Mouse (Mus musculus) 3T3-L1 (cell line): Measurements from ENCODE around the gene Helq.

ENCODE experiments used
- DNase-seq: peaks from one replicate; pipeline ENCODE4 v3.0.0-alpha.2; 2015; ENCODE audit warnings: low read depth, low spot score

Gene Helq

DNA sequence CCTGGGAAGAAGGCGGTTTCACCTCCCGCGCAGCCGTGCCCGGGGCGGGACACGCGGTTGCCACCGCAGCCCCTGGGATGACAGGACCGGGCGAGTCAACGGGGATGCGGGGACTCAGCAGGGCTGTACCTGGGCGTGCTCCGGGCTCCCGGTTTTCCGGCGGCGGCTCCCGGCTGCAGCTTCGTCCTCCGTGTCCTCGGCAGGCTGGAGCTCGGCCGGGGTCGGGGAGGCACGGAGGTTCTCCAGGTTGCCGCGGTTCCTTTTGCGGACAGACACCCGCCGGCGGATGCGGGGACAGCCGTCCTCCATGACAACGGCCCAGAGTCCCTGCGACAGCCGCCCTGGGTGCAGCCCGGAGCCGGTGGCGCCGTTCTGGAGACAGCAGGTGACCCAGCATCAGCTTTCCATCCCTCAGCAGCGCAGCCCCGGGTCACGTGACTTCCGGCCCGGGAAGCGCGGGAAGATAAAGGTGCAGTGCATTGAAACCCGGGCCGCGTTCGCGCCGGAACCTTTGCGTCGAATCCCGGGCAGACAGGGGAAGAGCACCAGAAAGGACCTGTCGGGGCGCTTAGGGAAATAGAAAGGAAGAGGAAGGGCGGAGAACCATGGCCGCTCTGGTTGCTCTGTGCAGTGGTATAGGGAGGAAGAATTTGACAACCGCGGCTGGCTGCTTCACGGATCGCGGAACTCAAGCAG lies at the start of gene Helq, which contains the start of gene Mrps18c:
Gene Helq (minus strand): TSS at position 434 of the 696 bp plus-strand sequence.
Gene Mrps18c (plus strand): TSS at position 463 of the 696 bp plus-strand sequence.
- peak; percentile 94 for DNase-seq

DNA sequence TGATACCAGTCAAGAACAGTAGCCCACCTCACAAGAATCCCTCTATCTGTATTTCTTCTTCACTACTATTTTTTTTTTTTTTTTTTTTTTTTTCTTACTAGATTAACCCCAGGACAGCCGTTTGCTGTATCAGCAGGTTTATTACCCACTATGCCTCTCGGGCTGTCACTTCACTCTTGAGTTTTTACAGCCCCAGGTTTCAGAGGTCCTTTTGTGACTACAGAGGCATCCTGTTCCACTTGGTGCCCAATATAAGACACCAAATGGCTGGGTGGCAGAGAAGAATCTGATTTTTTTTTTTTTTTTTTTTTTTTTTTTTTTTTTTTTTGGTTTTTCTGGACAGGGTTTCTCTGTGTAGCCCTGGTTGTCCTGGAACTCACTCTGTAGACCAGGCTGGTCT lies 48.7 kb upstream of the Helq start:
- peak; percentile 28 for DNase-seq

DNA sequence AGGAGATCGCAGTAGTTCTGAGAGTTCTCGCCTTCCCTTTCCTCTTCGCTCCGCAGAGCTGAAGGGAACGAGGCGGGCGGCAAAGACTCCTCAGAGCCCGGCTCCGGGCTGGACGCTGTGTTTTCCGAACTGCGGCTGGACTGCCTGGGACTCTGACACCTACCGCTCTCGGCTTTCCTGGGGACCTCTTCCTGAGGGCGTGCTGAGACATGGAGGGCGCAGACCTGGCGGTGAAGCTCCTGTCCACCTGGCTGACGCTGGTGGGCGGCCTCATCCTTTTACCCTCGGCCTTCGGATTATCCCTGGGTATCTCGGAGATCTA lies 48.2 kb upstream of the Helq start:
- DNase-seq: no peak

DNA sequence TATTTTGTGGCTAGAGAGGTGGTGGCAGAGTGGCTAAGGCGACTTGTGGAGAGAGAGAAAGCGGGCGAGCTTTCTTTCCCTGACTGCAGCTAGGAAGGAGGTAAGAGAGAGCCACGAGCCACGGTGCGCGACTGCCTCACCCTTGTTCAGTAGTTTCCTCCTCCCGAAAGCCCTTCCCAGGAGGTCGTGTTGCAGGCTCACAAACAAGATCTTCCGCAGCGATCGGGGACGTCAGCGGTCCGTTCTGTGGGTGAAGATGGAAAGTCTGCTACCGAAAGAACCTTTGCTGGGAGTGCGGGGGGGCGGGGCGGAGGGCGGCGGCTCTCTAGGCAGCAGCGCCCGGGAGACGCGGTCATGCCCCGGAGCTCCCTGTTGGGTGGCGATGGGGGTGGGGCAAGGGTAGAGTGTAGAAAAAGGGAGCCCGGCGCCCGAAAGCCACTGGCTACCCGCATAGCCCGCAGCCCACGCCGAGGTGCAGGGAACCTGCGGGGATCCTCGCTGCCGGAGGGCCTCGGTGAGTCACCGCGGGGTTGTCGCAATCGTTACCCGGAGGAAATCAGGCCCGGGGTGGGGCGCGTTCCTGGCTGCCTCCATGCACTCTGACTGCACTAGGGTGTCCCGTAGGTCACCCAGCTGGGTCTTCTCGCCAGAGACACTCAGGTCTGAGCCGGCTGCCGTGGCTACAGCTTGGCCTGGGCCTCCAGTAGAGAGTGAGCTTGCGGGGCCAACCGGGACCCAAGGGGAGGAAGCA lies 47.6 kb upstream of the Helq start:
- peak; percentile 77 for DNase-seq

DNA sequence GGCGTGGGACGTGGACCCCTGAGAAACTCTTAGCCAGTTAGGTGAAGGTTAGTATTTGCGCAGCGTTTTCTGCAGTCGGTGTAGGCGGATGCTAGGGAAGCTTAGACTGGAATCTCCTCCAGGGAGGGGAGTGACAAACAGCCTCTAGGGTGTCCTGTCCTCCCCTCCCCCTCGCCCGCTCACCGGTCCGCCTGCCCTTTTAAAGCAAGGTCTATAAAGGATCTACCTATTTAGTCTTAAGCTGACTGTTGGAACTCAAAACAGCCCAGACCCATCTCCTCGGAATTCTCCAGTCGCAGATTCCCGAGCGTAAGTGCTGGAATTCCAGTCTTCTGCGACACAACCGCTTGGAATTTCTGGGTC lies 47.1 kb upstream of the Helq start, which contains the start of gene Gpat3:
Gene Gpat3 (plus strand): TSS at position 229 of the 363 bp plus-strand sequence.
- no peak for DNase-seq

DNA sequence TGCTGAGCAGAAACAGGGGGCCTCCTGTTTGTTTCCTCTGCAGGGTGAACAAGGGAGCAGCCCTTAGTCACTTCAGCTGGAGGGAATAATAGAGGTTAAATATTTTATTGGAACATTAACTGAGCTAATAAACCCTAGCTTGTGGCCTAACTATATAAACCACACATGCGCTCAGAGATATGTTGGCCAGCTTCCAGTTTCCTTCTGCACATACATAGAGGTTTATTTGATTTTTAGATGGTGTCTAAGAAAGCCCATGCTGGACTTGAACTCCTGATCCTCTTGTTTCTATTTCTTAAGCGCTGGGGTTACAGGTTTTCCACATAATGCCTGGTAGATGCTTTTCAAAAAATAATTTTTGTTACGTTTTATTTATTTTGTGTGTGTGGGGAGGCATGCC lies 46.1 kb upstream of the Helq start:
- DNase-seq: peak; percentile 13

DNA sequence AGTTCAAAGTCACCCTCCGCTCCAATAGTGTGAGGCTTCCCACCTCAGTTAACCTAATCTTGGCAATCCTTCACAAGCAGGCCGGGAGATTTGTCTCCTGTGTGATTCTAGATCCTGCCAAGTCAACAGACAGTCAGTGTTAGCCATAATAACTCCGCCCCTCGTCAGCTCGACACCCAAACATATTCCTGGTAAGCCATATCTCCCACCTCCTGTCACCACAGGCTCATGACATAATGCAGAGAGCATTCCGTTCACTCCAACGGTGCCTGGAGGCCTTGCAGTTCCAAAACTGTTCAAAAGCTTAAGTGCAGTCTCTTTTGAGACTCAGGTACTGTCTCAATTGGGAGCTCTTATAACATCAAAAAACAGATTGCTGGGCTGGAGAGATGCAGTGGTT lies 39.5 kb upstream of the Helq start:
- DNase-seq: peak; percentile 20

DNA sequence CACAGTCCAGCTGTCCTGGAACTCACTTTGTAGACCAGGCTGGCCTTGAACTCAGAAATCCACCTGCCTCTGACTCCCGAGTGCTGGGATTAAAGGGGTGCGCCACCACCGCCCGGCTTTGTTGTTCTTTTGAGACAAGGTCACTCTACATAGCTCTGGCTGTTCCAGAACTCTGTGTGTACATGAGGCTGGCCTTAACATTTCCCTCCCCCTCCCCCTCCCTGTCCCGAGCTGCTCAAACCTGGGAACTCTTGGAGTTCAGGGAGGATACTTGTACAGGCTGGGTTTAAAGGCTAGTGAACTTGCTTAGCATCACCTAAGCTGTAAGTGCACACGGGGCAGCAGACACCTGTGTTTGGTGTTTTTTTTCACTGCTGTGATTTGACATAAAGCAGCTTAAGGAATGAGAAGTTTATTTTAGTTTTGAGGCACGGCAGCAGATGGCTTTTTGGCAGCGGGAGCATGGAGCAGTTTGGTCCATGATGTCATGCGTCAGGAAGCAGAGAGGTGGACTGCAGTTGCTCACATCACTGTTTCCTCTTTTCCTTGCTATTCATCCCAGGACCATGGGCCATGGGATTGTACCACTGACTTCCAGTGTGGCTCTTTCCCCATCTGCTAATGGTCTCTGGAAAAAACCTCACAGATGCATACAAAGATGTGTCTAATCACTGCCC lies 37.6 kb upstream of the Helq start:
- DNase-seq: peak; percentile 19

DNA sequence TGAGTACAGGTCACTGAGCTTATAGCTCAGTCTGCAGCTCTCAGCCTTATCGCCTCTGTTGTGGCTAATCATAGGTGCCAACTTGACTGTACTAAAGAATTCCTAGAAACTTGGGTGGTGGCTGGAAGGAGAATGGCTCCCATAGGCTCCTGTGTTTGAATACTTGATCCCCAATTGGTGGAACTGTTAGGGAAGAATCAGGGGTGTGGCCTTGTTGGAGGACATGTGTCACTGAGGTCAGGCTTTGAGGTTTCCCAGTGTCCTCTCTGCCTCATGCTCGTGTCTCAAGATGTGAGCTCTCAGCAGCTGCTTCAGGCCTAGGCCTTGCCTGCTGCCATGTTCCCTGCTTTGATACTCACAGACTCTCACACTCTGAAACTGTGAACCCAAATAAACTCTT lies 35.4 kb upstream of the Helq start:
- DNase-seq: no peak

DNA sequence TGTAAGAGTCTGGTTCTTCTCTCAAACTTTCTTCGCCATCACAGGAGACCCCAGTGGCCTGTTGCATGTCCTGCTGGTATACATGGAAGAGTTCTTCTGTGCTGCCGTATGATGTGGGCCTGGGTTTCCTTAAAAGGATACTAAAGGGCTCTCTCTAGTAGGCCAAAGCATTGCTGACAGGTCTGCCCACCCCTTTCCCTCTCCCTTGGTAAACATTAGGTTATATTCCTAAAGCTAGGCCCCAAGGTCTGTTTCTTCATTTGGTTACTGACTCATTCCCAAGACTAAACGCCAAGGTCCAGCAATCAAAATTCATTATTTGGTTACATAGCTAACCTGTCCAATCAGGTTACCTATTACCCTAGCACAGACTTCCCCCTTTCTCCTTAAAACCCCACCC lies 34.3 kb upstream of the Helq start:
- no peak for DNase-seq

DNA sequence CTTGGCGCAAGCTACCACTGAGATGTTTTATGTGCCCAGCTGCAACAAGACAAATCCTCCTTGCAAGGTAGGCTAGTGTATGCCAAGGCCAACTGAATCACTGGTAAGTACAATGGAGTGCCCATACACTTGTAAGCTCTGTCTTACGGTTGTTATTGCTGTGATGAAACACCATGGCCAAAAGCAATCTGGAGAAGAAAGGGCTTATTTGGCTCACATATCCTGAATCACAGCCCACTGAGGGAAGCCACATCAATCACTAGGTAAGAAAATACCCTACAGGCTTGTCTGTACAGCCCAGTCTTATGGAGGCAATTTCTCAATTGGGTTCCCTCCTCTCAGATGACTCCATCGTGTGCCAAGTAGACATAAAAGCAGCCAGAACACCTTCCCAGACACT lies 30.3 kb upstream of the Helq start:
- DNase-seq: no peak

DNA sequence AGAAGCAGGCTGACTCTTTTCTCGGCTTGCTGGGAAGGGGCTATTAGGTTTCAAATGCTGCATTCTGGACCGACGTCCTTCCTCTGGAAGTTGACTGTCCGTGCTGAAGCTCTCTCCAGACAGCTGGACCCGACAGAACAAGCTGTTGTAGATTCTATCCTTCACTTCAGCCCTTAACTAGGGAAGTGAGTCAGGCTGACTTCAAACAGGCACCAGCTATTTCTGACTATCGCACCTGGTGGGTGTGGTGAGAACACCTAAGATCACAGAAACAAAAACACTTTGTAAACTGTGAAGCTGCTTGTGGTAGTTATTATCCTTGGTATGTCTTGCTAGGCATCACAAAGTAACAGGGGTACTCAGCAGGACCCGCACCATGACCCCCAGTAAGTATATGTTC lies 28.1 kb upstream of the Helq start:
- no peak for DNase-seq

DNA sequence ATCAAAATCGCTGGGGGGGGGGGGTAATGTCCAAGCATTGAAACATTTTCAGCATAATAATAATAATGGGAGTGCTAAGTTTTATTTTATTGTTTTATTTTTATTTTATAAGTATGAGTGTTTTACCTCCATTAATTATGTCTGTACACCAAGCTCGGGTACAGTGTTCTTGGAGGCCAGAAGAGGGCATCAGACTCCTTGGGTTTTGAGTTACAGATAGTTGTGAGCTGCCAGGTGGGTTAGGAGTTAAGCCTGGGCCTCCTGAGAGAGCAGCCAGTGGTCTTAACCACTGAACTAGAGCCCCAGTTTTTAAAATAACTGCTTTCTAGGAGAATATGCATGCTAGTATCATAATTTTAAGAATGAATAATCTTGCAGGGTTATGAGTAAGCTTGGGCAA lies 27.6 kb upstream of the Helq start:
- DNase-seq: peak; percentile 65

DNA sequence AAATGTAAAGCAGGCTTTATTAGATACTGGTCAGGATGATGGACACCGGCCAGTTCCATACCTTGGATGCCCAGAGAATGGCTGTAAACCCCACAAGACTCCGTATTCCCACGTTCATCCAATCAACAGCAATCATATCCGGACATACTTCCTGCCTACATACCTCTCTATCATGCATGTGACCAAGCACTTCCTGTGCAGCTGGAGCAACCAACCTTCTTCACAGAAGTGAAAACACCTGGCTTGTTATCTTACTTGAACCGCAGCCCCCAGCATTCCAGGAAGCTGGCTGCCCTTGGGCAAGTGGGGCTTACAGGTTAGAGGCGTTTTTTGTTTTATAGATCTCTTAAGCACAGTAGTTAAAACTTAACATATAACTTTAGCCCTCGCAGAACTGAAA lies 24.4 kb upstream of the Helq start:
- DNase-seq: no peak

DNA sequence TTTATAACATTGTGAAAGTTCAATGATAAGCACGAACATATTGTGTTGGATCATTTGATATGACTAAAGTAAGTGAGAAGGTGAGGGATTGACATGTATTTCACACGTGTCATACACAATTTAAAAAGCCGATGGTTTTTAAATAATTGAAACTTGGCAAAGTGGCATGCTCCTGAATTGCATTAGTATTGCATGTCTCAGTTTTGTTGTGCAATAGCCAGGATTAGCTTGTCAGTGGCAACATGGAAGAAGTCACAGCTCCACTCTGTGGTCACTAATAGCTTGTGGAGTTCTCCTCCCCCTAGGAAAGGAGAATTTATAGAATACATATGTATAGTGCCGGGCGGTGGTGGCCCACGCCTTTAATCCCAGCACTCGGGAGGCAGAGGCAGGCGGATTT lies 23.0 kb upstream of the Helq start:
- DNase-seq: peak; percentile 81

DNA sequence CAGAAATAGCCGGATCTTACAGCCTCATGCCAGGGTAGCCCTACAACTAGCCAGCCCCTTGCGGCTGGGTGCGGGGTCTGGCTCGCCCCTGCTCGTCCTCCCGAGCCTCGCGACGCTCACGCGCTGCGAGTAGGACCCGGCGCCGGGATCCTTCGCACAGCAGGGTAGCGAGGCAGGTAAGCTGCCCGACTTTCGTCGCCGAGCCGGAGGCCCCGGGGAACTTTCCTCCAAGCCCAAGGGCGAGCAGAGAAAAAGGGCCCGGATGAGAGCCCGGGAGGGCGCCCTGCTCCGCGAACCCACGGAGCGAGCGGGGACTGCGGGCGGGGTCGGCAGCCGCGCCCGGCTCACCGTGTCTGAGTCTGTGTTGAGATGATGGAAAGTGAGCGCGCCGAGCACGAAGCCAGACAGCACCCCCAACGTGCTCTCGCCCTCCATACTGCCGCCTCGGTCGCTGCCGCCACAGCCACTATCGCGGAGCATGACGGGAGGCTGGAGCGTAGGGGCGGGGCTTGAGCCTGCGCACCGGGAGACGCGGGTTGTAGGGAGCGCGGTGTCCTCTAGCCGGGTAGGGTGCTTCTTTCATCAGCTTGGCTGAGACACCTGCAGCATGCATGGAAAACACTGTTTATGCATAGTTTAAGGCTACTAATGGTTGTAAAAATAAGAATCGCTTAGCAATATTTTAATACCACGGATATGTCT lies 22.2 kb upstream of the Helq start, which contains the start of gene Abraxas1:
Gene Abraxas1 (minus strand): TSS at position 483 of the 702 bp plus-strand sequence.
- DNase-seq: peak; percentile 86

DNA sequence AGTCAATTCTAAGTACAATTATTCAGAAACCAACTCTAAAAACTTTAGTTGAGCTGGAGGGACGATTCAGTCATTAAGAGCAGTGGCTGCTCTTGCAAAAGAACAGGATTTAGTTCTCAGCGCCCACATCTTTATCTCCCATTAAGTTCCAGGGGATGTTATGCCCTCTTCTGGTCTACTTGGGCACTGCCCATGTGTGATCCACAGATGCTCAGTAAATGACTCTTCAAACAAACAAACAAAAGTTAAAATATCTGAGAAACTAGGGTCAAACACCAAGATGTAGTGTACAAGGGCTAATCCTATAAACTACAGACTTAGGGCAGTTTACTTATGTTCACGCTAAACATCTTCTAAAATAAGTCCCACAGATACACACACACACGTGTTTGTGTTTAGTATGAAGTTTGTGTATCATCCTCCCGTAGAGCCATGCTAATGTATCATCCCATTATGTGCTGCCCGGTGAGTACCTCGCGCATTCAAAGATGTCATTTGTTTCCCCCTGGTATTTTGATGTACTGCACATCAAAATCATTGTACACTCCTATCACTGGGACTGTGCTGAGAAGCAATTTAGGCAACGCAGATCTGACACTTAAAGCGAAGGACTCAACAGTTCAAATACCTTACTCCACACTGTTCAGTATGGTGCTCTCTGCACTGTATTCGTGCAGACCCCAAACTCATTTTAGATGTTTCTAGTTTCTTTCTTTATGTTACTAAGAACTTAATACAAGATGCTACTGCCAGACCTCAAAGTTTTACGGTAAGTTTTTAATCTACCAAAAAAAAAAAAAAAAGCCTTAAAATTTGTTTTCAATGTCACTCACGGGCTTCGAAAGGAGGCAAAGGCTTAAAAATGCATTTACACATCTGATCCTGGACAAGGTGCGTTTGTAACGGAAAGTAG lies 21.4 kb upstream of the Helq start:
- DNase-seq: peak; percentile 66

DNA sequence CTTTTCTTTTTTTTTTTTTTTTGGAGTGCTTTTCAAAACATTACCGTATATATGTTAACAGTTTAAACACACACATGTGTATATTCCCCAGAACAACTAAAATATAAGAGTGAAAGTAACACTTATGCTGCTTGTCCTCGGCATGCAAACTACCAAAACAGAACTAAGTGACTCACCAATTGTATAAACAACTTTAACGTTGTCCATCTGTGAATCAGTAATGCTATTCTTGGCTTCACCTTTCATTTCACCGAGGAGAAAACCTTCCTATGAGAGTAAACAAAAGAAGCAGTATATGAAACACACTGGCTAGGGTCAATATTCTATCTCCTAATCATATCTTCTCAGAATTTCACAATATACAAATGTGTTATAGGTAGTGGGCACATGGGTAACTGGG lies 19.9 kb upstream of the Helq start:
- DNase-seq: peak; percentile 73

DNA sequence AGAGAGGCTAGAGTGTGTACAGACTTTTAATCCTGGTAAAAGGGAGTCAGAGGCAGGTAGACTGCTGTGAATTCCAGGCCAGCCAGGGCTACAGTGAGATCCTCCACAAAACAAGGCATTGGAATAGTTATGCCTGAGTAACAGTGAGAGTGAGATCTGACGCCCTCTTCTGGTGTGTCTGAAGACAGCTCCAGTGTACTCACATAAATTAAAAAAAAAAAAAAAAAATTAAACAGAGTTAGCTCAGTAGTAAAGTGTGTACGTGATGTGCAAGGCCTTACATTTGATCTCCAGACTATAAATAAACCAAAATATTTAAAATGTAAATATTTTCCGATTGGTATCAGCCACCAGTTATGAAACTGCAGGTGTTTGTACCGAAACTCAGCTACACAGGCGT lies 4.3 kb downstream of the Helq start:
- peak; percentile 14 for DNase-seq

DNA sequence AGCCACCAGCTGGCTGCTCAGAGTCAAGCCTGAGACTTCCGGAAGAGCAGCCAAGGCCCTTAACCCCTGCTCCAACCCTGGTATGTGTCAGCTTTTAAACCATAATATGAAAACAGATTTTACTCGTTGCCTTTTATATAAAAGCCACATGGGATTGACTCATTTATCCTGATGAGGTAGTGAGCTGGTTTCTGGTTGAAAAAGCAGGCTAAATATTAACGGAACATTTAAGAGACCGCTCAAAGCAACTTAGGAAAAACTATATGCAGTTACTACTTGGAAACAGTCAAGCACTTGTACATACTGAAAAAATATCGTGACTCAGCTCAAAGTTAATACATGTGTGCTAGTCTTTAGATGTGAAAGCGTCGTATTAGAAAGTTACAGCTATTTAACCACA lies 6.1 kb downstream of the Helq start:
- no peak for DNase-seq

DNA sequence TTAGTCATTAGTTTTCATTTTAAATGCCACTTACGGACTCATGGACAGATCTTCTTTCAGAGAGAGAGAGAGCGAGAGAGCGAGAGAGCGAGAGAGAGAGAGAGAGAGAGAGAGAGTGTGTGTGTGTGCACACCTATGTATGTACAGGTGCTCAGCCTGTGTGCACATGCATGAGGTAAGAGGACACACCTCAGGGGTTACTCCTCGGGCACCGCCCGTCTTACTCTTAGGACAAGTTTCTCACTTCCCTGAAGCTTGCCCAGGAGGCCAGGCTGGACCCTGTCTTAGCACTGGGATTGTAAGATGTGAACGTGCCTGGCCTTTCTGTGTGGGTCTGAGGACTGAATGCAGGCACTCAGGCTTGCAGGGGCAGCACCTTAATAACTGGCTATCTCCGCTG lies 10.9 kb downstream of the Helq start:
- no peak for DNase-seq
